Comparison of ENCODE assay signal across 20 mouse cellular contexts in the genomic region with DNA sequence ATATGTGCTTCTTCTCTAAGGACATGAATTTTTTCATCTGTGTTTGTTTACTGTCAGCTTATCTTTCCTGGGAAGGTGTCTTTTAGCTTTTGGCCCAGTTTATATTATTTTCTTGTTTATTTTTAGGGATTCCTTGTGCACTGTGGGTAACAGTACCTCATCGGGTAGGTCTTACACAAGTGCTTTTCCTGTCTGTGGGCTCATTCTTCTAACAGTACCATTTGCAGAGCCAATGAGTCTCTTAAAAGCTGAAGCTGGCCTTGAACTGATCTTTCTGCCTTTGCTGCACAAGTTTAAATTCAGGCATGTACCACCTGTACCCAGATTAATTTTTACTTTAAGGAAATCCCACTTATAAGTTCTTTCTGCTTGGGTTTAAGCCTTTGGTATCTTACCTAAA. TPM values are rescaled to one million over a fixed set of nuclear protein-coding genes. Genes with fewer than 3 reads are reported as not detected.
DNase-seq lines count a peak whose midpoint lies in the region; ATAC-seq and TF ChIP-seq lines count a peak whose summit lies in the region.
"Had no signal": no experiment of that assay in that cellular context is flagged by ENCODE, and none has a peak within 500 bp of the region (broad histone marks: within the 10 kb centered on the region; RNA-seq: fewer than 3 reads in every experiment).

No protein-coding gene starts in this region.

- peaks cover 6 to 21% of the 10 kb centered on the region in 2 experiments for H3K4me1 ChIP-seq in ES-E14 (ENCODE audit: control insufficient read depth in 2 of 2, insufficient read depth in 2 of 2, low read length in 2 of 2, poor library complexity in 1 of 2)
- peaks cover 16% of the 10 kb centered on the region for H3K4me1 ChIP-seq in liver, embryonic 16.5 days (ENCODE audit: control insufficient read depth, low read depth, low read length)
- no peaks in the 10 kb centered on the region for H3K4me1 ChIP-seq in forebrain, embryonic 15.5 days
- H3K4me1 ChIP-seq: forebrain, embryonic 13.5 days had no signal

- H3K27me3 ChIP-seq in liver, embryonic 16.5 days (ENCODE audit: control insufficient read depth, insufficient read depth, low read depth, low read length), result no peaks in the 10 kb centered on the region
- H3K27me3 ChIP-seq in forebrain, embryonic 15.5 days, result no peaks in the 10 kb centered on the region
- H3K27me3 ChIP-seq: forebrain, embryonic 13.5 days; heart, embryonic 15.5 days had no signal

- 41% methylated on average over 1 of the region's 1 CpGs for WGBS in liver, embryonic 16.5 days (ENCODE audit: insufficient replicate concordance)
- 89% methylated on average over 1 of the region's 1 CpGs for WGBS in forebrain, embryonic 15.5 days

- H3K9ac ChIP-seq in ES-E14 (ENCODE audit: insufficient read depth, low read depth, low read length, poor library complexity, severe bottlenecking), result peak overlapping the region; percentile 64
- no peak overlapping the region for H3K9ac ChIP-seq in liver, embryonic 16.5 days (ENCODE audit: low read depth, low read length)
- no peak overlapping the region for H3K9ac ChIP-seq in forebrain, embryonic 15.5 days (replicated peaks)
- H3K9ac ChIP-seq: forebrain, embryonic 13.5 days; heart, embryonic 15.5 days; hindbrain, embryonic 14.5 days had no signal

- in situ Hi-C loops in ES-E14 (cut with MboI; ENCODE audit: low sequenced_read_pairs in 2 of 2, unreplicated experiment in 2 of 2), result no loop called here

- H3K9me3 ChIP-seq in ES-E14 (ENCODE audit: control insufficient read depth, insufficient read depth, low read depth, low read length), result no peaks in the 10 kb centered on the region
- H3K9me3 ChIP-seq in liver, embryonic 16.5 days (replicated peaks; ENCODE audit: control insufficient read depth, low read length), result no peaks in the 10 kb centered on the region
- no peaks in the 10 kb centered on the region for H3K9me3 ChIP-seq in forebrain, embryonic 15.5 days
- H3K9me3 ChIP-seq: embryonic facial prominence, embryonic 10.5 days; forebrain, embryonic 13.5 days; heart, embryonic 15.5 days; hindbrain, embryonic 10.5 days had no signal

- H3K36me3 ChIP-seq in ES-E14 (ENCODE audit: control insufficient read depth, insufficient read depth, low read length, poor library complexity, severe bottlenecking), result peaks cover 2% of the 10 kb centered on the region
- H3K36me3 ChIP-seq in liver, embryonic 16.5 days (ENCODE audit: control insufficient read depth, insufficient read depth), result peaks cover 2% of the 10 kb centered on the region
- peaks cover 4% of the 10 kb centered on the region for H3K36me3 ChIP-seq in forebrain, embryonic 15.5 days

- peak; percentile 14 for DNase-seq in heart, adult 11 months
- no peak for DNase-seq in heart, postnatal 14 days
- DNase-seq in 416B (ENCODE audit: low read depth), result peak; percentile 72
- no peak for DNase-seq in ES-E14 (ENCODE audit: low read depth, low spot score)
- no peak for DNase-seq in thymus, postnatal 4 days
- DNase-seq in cerebellum, adult 8-10 months, result no peak
- DNase-seq: adrenal gland, postnatal 14 days; cerebellum, adult 11-12 months; cerebellum, adult 9-11 months; cerebellum, postnatal 36 days; gastrocnemius, postnatal 36 days; heart, adult 2 months had no signal

- peak overlapping the region; percentile 52 to 70 for H3K4me3 ChIP-seq in ES-E14 (ENCODE audit: insufficient read depth in 1 of 2, low read depth in 1 of 2, low read length in 2 of 2, poor library complexity in 1 of 2, severe bottlenecking in 1 of 2)
- H3K4me3 ChIP-seq in liver, embryonic 16.5 days (ENCODE audit: low read depth, low read length), result no peak overlapping the region
- H3K4me3 ChIP-seq in forebrain, embryonic 15.5 days, result no peak overlapping the region
- H3K4me3 ChIP-seq: embryonic facial prominence, embryonic 10.5 days; forebrain, embryonic 13.5 days; heart, adult 2 months; heart, embryonic 15.5 days; hindbrain, embryonic 10.5 days had no signal

- H3K27ac ChIP-seq in ES-E14 (ENCODE audit: insufficient read depth, low read depth, low read length, poor library complexity, severe bottlenecking), result peak overlapping the region; percentile 62; the same call in 1 of the 2 replicates
- H3K27ac ChIP-seq in liver, embryonic 16.5 days (ENCODE audit: low read length), result peak overlapping the region; percentile 42; the same call in 1 of the 2 replicates
- no peak overlapping the region for H3K27ac ChIP-seq in forebrain, embryonic 15.5 days (replicated peaks)
- H3K27ac ChIP-seq: embryonic facial prominence, embryonic 10.5 days; forebrain, embryonic 13.5 days; heart, adult 2 months; heart, embryonic 15.5 days; hindbrain, embryonic 10.5 days; hindbrain, embryonic 14.5 days had no signal

- no peak for ATAC-seq in liver, embryonic 16.5 days (ENCODE audit: low read depth)
- ATAC-seq in forebrain, embryonic 15.5 days (replicated peaks), result no peak
- ATAC-seq: forebrain, embryonic 13.5 days had no signal

- intact Hi-C loops in heart, postnatal 14 days (cut with DNase I), result no loop called here

- H3K4me2 ChIP-seq in liver, embryonic 16.5 days (ENCODE audit: low read depth, low read length), result no peak overlapping the region
- H3K4me2 ChIP-seq in forebrain, embryonic 15.5 days (replicated peaks), result no peak overlapping the region
- H3K4me2 ChIP-seq: forebrain, embryonic 13.5 days; heart, embryonic 11.5 days; heart, embryonic 15.5 days; hindbrain, embryonic 14.5 days had no signal

TF ChIP-seq in ES-E14, 5 proteins besides CTCF, POLR2A, EP300 and RAD21:
- TF ChIP-seq CHD2 (IDR thresholded peaks at IDR 0.05; ENCODE audit: low read depth, low read length), result no peak
- no peak for TF ChIP-seq MAFK (IDR thresholded peaks at IDR 0.05; ENCODE audit: insufficient read depth, low read depth, low read length)
- no peak for TF ChIP-seq ZNF384 (IDR thresholded peaks at IDR 0.05; ENCODE audit: low read depth, low read length)
- TF ChIP-seq ZC3H11A (IDR thresholded peaks at IDR 0.05; ENCODE audit: borderline replicate concordance, low read depth, low read length), result no peak
- no peak for TF ChIP-seq HCFC1 (IDR thresholded peaks at IDR 0.05; ENCODE audit: borderline replicate concordance, insufficient read depth, low read length)

RNA-seq across cellular contexts. Expression of gene Tom1, which starts 17.1 kb away (rescaled TPM):
- total RNA-seq in heart, postnatal 14 days (2021), result 10 to 100 TPM; 56.5 to 56.6 TPM
- total RNA-seq in ES-E14 (2012; rRNA removed), result 24.5 and 24.7 TPM in 2 replicates
- 14.0 and 14.4 TPM in 2 replicates for polyA plus RNA-seq in liver, embryonic 16.5 days (2015; fragmentation: Nextera tagmentation; extraction: Ambion mirVana)
- 14.4 and 20.7 TPM in 2 replicates for polyA plus RNA-seq in forebrain, embryonic 15.5 days (2015; fragmentation: Nextera tagmentation; extraction: Ambion mirVana)

RNA-seq across cellular contexts. Expression of gene Hmgxb4, which starts 23.3 kb away (rescaled TPM):
- total RNA-seq in heart, postnatal 14 days (2021), result 10 to 100 TPM; 15.2 to 16.0 TPM
- 66.5 and 75.4 TPM in 2 replicates for total RNA-seq in ES-E14 (2012; rRNA removed)
- polyA plus RNA-seq in liver, embryonic 16.5 days (2015; fragmentation: Nextera tagmentation; extraction: Ambion mirVana), result 7.9 and 8.7 TPM in 2 replicates
- polyA plus RNA-seq in forebrain, embryonic 15.5 days (2015; fragmentation: Nextera tagmentation; extraction: Ambion mirVana), result 46.2 and 49.1 TPM in 2 replicates

Comparison
In these comparisons a context has a peak if more than half of its experiments do, and no peak if none do; other contexts are left out.
1. DNase-seq: peak in heart, adult 11 months (single experiment) and 416B (single experiment); none in heart, postnatal 14 days (0 of 2), ES-E14 (single experiment), thymus, postnatal 4 days (single experiment) and cerebellum, adult 8-10 months (single experiment).
2. H3K4me3 ChIP-seq: peak in ES-E14 (2 of 2); none in liver, embryonic 16.5 days (single experiment) and forebrain, embryonic 15.5 days (single experiment).